8 mouse cellular contexts compared by ENCODE assay signal in the genomic region with DNA sequence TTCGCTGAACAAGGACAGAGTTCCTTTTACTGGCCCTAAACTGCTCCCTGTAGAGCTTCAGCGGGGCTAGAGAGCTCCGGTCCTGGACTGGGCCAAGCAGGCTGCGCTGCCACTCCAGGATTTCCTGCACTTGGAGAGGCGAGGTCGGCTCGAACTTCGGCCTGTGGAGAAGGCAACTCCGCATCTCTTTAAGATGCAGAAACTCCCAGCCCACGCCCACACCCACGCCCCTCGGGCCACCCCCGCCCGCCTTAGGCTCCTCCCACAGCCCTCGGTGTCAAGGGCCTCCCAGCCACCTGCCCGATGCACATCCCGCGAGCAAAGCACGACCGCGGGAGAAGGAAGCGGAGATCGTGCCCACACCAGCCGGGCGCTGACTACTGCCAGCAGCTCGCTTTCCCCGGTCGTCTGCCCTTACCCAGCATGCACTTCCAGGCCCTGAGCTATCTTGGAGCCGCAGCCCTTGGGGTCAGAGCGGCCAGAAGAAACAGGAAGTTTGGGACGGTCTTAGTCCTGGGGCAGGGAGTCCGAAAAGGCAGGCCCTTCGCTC. TPM values are rescaled to one million over a fixed set of nuclear protein-coding genes. Genes with fewer than 3 reads are reported as not detected.
DNase-seq lines count a peak whose midpoint lies in the region; ATAC-seq and TF ChIP-seq lines count a peak whose summit lies in the region.

No protein-coding gene starts in this region.

- H3K4me3 ChIP-seq in forebrain, embryonic 15.5 days = peak overlapping the region; percentile 47
- H3K4me3 ChIP-seq in layer of hippocampus, adult 2 months = peak overlapping the region; percentile 52
- peak overlapping the region; percentile 57 for H3K4me3 ChIP-seq in lung, adult 2 months (replicated peaks; ENCODE audit: extremely low read depth, low read depth, low read length)
- peak overlapping the region; percentile 47 for H3K4me3 ChIP-seq in neural tube, embryonic 15.5 days (replicated peaks)

- H3K9me3 ChIP-seq in forebrain, embryonic 15.5 days = no peaks in the 10 kb centered on the region
- no peaks in the 10 kb centered on the region for H3K9me3 ChIP-seq in neural tube, embryonic 15.5 days (replicated peaks)

- intact Hi-C loops in heart, postnatal 36 days (cut with DNase I) = loop anchor here (1.0 to 2.0 kb wide), 2 partner anchors 27 to 30 kb away; partner anchors contain the start of gene Bcorl1

- TF ChIP-seq CTCF in layer of hippocampus, adult 2 months (conservative IDR thresholded peaks at IDR 0.05) = no peak
- TF ChIP-seq CTCF in lung, adult 2 months (IDR thresholded peaks at IDR 0.05; ENCODE audit: insufficient read depth, low read length) = no peak

- H3K27me3 ChIP-seq in forebrain, embryonic 15.5 days = no peaks in the 10 kb centered on the region
- peaks cover 9% of the 10 kb centered on the region; the same call in 1 of the 2 replicates for H3K27me3 ChIP-seq in neural tube, embryonic 15.5 days (replicated peaks)

- H3K4me2 ChIP-seq in forebrain, embryonic 15.5 days (replicated peaks) = peak overlapping the region; percentile 57
- H3K4me2 ChIP-seq in neural tube, embryonic 15.5 days = peak overlapping the region; percentile 67

- peak overlapping the region; percentile 41 for H3K9ac ChIP-seq in forebrain, embryonic 15.5 days (replicated peaks)
- peak overlapping the region; percentile 20; the same call in 1 of the 2 replicates for H3K9ac ChIP-seq in neural tube, embryonic 15.5 days (replicated peaks)

- peak; percentile 78 for ATAC-seq in forebrain, embryonic 15.5 days (replicated peaks)
- ATAC-seq in neural tube, embryonic 15.5 days (ENCODE audit: low FRiP score) = peak; percentile 73; the same call in 1 of the 2 replicates

- 15% methylated on average over 33 of the region's 33 CpGs for WGBS in forebrain, embryonic 15.5 days
- WGBS in lung, adult 2 months = 21% methylated on average over 33 of the region's 33 CpGs
- WGBS in neural tube, embryonic 15.5 days = 17% methylated on average over 32 of the region's 33 CpGs

- no peaks in the 10 kb centered on the region for H3K36me3 ChIP-seq in forebrain, embryonic 15.5 days
- no peaks in the 10 kb centered on the region for H3K36me3 ChIP-seq in neural tube, embryonic 15.5 days

- 0 out of 2 replicates have a peak, but pooled peaks have one; percentile 62 for TF ChIP-seq POLR2A in lung, adult 2 months (IDR thresholded peaks at IDR 0.05; ENCODE audit: borderline replicate concordance, extremely low read depth, low read depth, low read length)

- no peak overlapping the region for H3K27ac ChIP-seq in forebrain, embryonic 15.5 days (replicated peaks)
- H3K27ac ChIP-seq in layer of hippocampus, adult 2 months = no peak overlapping the region
- no peak overlapping the region for H3K27ac ChIP-seq in neural tube, embryonic 15.5 days (replicated peaks)

- H3K4me1 ChIP-seq in forebrain, embryonic 15.5 days = peaks cover 8% of the 10 kb centered on the region; the same call in 1 of the 2 replicates
- H3K4me1 ChIP-seq in lung, adult 2 months (ENCODE audit: control insufficient read depth, insufficient read depth, low read length) = no peaks in the 10 kb centered on the region; the same call in none of the 2 replicates
- H3K4me1 ChIP-seq in neural tube, embryonic 15.5 days = peaks cover 10% of the 10 kb centered on the region

- DNase-seq in ES-CJ7 (ENCODE audit: low read depth, low spot score) = peak; percentile 87
- DNase-seq in cerebellum, adult 11-12 months = peak; percentile 76
- DNase-seq in heart, postnatal 36 days = peak; percentile 83 to 84
- peak; percentile 21 to 32 for DNase-seq in layer of hippocampus, adult 2 months (ENCODE audit: low spot score in 2 of 2)
- DNase-seq in lung, adult 2 months = peak; percentile 81
- DNase-seq in testis, postnatal 10 days (ENCODE audit: low spot score) = peak; percentile 85

RNA-seq across cellular contexts. Expression of gene Bcorl1, which starts 26.6 kb away (rescaled TPM):
- 6.5 and 7.5 TPM in 2 replicates for polyA plus RNA-seq in forebrain, embryonic 15.5 days (2015; fragmentation: Nextera tagmentation; extraction: Ambion mirVana)
- 1 to 10 TPM; 7.6 to 8.5 TPM for total RNA-seq in heart, postnatal 36 days (2021)
- 10 to 100 TPM; 15.0 to 21.0 TPM for total RNA-seq in layer of hippocampus, adult 2 months (2021)
- 4.5 and 5.7 TPM in 2 replicates for polyA plus RNA-seq in lung, adult 2 months (2012; rRNA removed)
- 5.1 and 7.2 TPM in 2 replicates for polyA plus RNA-seq in neural tube, embryonic 15.5 days (2015; fragmentation: Nextera tagmentation; extraction: Ambion mirVana)

RNA-seq across cellular contexts. Expression of gene Utp14a, which starts 57.9 kb away (rescaled TPM):
- polyA plus RNA-seq in forebrain, embryonic 15.5 days (2015; fragmentation: Nextera tagmentation; extraction: Ambion mirVana) = 18.7 and 19.2 TPM in 2 replicates
- 10 to 100 TPM; 13.8 to 18.8 TPM for total RNA-seq in heart, postnatal 36 days (2021)
- total RNA-seq in layer of hippocampus, adult 2 months (2021) = 10 to 100 TPM; 16.6 to 20.1 TPM
- 1.8 and 2.9 TPM in 2 replicates for polyA plus RNA-seq in lung, adult 2 months (2012; rRNA removed)
- polyA plus RNA-seq in neural tube, embryonic 15.5 days (2015; fragmentation: Nextera tagmentation; extraction: Ambion mirVana) = 15.7 TPM in 2 replicates

Comparison
In these comparisons a context has a peak if more than half of its experiments do, and no peak if none do; other contexts are left out.
1. DNase-seq: peak in every context shown above with its lines; median percentile 87 in ES-CJ7; 85 in testis, postnatal 10 days; 84 in heart, postnatal 36 days; 81 in lung, adult 2 months; 76 in cerebellum, adult 11-12 months; 26 in layer of hippocampus, adult 2 months.